Mouse (Mus musculus) lung, embryonic 14.5 days (tissue): Measurements from ENCODE around the gene Gm8229. TPM values are rescaled to one million over a fixed set of nuclear protein-coding genes. Genes with fewer than 3 reads are reported as not detected.
"Not testable (repeated sequence)": the region's sequence is repeated elsewhere in the genome, so short reads cannot be mapped to it uniquely, and the experiment has no call there.

Experiments
- ATAC-seq: fragments of 200-750 bp; cut with Nextera tagmentation; 2 replicates; pipeline ENCODE4 v1.8.0; 2017; ENCODE audit warnings: mild to moderate bottlenecking, moderate TSS enrichment, moderate library complexity; ENCODE audit not compliant: insufficient read depth
- DNase-seq: peaks from one replicate; pipeline ENCODE4 v3.0.0-alpha.2; 2015
- H3K27ac ChIP-seq: fragments of 300-500 bp; sonication (generic); 2 replicates; pipeline ENCODE4 v1.5.1; 2014; ENCODE audit warnings: low read depth, mild to moderate bottlenecking, moderate library complexity
- H3K27me3 ChIP-seq: fragments of 300-500 bp; sonication (generic); 2 replicates; pipeline ENCODE4 v1.6.1; 2014; ENCODE audit warnings: low read length, control low read depth; ENCODE audit not compliant: insufficient read depth
- H3K36me3 ChIP-seq: fragments of 300-500 bp; sonication (generic); 2 replicates; pipeline ENCODE4 v1.6.1; 2014; ENCODE audit warnings: control low read depth; ENCODE audit not compliant: insufficient read depth
- H3K4me1 ChIP-seq: fragments of 300-500 bp; sonication (generic); 2 replicates; pipeline ENCODE4 v1.6.1; 2014; ENCODE audit warnings: antibody characterized with exemption, control low read depth; ENCODE audit not compliant: insufficient read depth
- H3K4me2 ChIP-seq: fragments of 300-500 bp; sonication (generic); 2 replicates; pipeline ENCODE4 v1.6.1; 2014; ENCODE audit warnings: mild to moderate bottlenecking
- H3K4me3 ChIP-seq: fragments of 300-500 bp; sonication (generic); 2 replicates; pipeline ENCODE4 v1.5.1; 2014; ENCODE audit warnings: low read depth, low read length
- H3K9ac ChIP-seq: fragments of 300-500 bp; sonication (generic); 2 replicates; pipeline ENCODE4 v1.6.1; 2014
- H3K9me3 ChIP-seq: fragments of 300-500 bp; sonication (generic); 2 replicates; pipeline ENCODE4 v1.6.1; 2016; ENCODE audit warnings: low read depth, low read length, control low read depth
- CTCF ChIP-seq: IDR thresholded peaks from 2 replicates; pipeline ENCODE4 v1.5.1; 2016; ENCODE audit warnings: antibody characterized with exemption, low read depth
- WGBS: fragments of 180-500 bp; shearing (Covaris S2); extraction: QIAGEN DNeasy Blood & Tissue Kit; methylation state at CpG from one replicate; pipeline ENCODE4 v1.1.7; 2014; 5-methylcytosine and 5-hydroxymethylcytosine counted together
- polyA plus RNA-seq: library from polyadenylated mRNA; unstranded; fragments of >200 nt; fragmentation: Nextera tagmentation; extraction: Ambion mirVana; gene quantifications from 2 replicates; pipeline ENCODE4 v1.2.1, GENCODE M21; 2014

The Gm8229 gene
- polyA plus RNA-seq, result not detected in 2 replicates

GRCm38 (mm10) chr14:44365057-44365456, at the start of gene Gm8229:
Gene Gm8229 (plus strand): TSS chr14:44365357.
- ATAC-seq, H3K27ac ChIP-seq: not testable (repeated sequence)

GRCm38 (mm10) chr14:44338484-44338883, 26.7 kb upstream of the Gm8229 start, which contains the start of gene Gm5930:
Gene Gm5930 (minus strand): TSS chr14:44338584.
- WGBS, result no CpG with 5 or more reads among the region's 2 CpGs
- not testable (repeated sequence) for H3K36me3 ChIP-seq, H3K9ac ChIP-seq, H3K9me3 ChIP-seq, H3K4me2 ChIP-seq, ATAC-seq, H3K4me1 ChIP-seq, H3K4me3 ChIP-seq, H3K27me3 ChIP-seq, H3K27ac ChIP-seq, DNase-seq

More at GRCm38 (mm10) chr14:44365057-44365456, at the start of gene Gm8229:
- H3K9ac ChIP-seq, H3K27me3 ChIP-seq, H3K4me2 ChIP-seq, H3K36me3 ChIP-seq, H3K9me3 ChIP-seq, H3K4me3 ChIP-seq, DNase-seq, H3K4me1 ChIP-seq: not testable (repeated sequence)
- WGBS, result 88% methylated on average over 4 of the region's 4 CpGs

- not testable (repeated sequence) for H3K27ac ChIP-seq, H3K4me1 ChIP-seq, DNase-seq, H3K9ac ChIP-seq, H3K4me2 ChIP-seq, ATAC-seq, H3K36me3 ChIP-seq, H3K27me3 ChIP-seq, H3K4me3 ChIP-seq, H3K9me3 ChIP-seq
- WGBS, result 10% methylated on average over 1 of the region's 2 CpGs
- peak; percentile 39 for TF ChIP-seq CTCF
Measured at GRCm38 (mm10) chr14:44361416-44361815, 3.7 kb upstream of the Gm8229 start.

GRCm38 (mm10) chr14:44362301-44362700, 2.9 kb upstream of the Gm8229 start:
- H3K9me3 ChIP-seq, ATAC-seq, H3K4me1 ChIP-seq, H3K27me3 ChIP-seq, H3K27ac ChIP-seq, H3K9ac ChIP-seq, H3K36me3 ChIP-seq, H3K4me3 ChIP-seq, H3K4me2 ChIP-seq: not testable (repeated sequence)
- TF ChIP-seq CTCF, result peak; percentile 33; the same call in 1 of the 2 replicates
- peak; percentile 33 for DNase-seq

- H3K4me2 ChIP-seq, H3K9ac ChIP-seq, ATAC-seq, H3K27ac ChIP-seq, H3K9me3 ChIP-seq, H3K27me3 ChIP-seq, H3K4me3 ChIP-seq, H3K36me3 ChIP-seq, DNase-seq, H3K4me1 ChIP-seq: not testable (repeated sequence)
- 79% methylated on average over 3 of the region's 4 CpGs for whole genome bisulfite sequencing
Measured at GRCm38 (mm10) chr14:44384233-44384632, 19.1 kb downstream of the Gm8229 start.

GRCm38 (mm10) chr14:44410588-44410987, 45.4 kb downstream of the Gm8229 start, which contains the start of gene Gm3371:
Gene Gm3371 (minus strand): TSS chr14:44410688.
- H3K27me3 ChIP-seq, H3K4me3 ChIP-seq, H3K9me3 ChIP-seq, H3K4me2 ChIP-seq, ATAC-seq, H3K4me1 ChIP-seq, H3K9ac ChIP-seq, DNase-seq, H3K36me3 ChIP-seq, H3K27ac ChIP-seq: not testable (repeated sequence)
- no CpG with 5 or more reads among the region's 2 CpGs for WGBS

Other genes with a start within 250 kb of the Gm8229 start
- gene Gm3327, start 241.5 kb upstream of the Gm8229 start, polyA plus RNA-seq, result not detected in 2 replicates
- not detected in 2 replicates for gene Gm8212, start 167.7 kb upstream of the Gm8229 start, polyA plus RNA-seq
- gene 4930503E14Rik, start 152.1 kb upstream of the Gm8229 start, polyA plus RNA-seq, result not detected in 2 replicates
- not detected in 2 replicates for gene Gm8220, start 79.8 kb upstream of the Gm8229 start, polyA plus RNA-seq
- not detected in 2 replicates for gene Gm5930, start 26.8 kb upstream of the Gm8229 start, polyA plus RNA-seq
- not detected in 2 replicates for gene Gm3371, start 45.3 kb downstream of the Gm8229 start, polyA plus RNA-seq
- not detected in 2 replicates for gene Gm8232, start 68.3 kb downstream of the Gm8229 start, polyA plus RNA-seq
- gene BC061237, start 127.1 kb downstream of the Gm8229 start, polyA plus RNA-seq, result not detected in 2 replicates
- gene Gm17093, start 152.9 kb downstream of the Gm8229 start, polyA plus RNA-seq, result not detected in 2 replicates
- not detected in 2 replicates for gene Gm8247, start 217.8 kb downstream of the Gm8229 start, polyA plus RNA-seq